ENCODE assay signal across 18 mouse cellular contexts in genomic region chr2:108148221-108148620, GRCm38 (mm10).
DNase-seq lines count a peak whose midpoint lies in the region; ATAC-seq and TF ChIP-seq lines count a peak whose summit lies in the region.
"Had no signal": no experiment of that assay in that cellular context is flagged by ENCODE, and none has a peak within 500 bp of the region (broad histone marks: within the 10 kb centered on the region; RNA-seq: fewer than 3 reads in every experiment).

No protein-coding gene starts in this region.

- TF ChIP-seq CTCF in liver, postnatal 0 days (IDR thresholded peaks at IDR 0.05; ENCODE audit: low read depth) = no peak

- no peaks in the 10 kb centered on the region for H3K9me3 ChIP-seq in forebrain, embryonic 15.5 days
- no peaks in the 10 kb centered on the region for H3K9me3 ChIP-seq in forebrain, embryonic 12.5 days
- H3K9me3 ChIP-seq in liver, embryonic 11.5 days (ENCODE audit: control insufficient read depth, low read length) = no peaks in the 10 kb centered on the region
- no peaks in the 10 kb centered on the region for H3K9me3 ChIP-seq in liver, postnatal 0 days (ENCODE audit: low read length)
- no peaks in the 10 kb centered on the region for H3K9me3 ChIP-seq in embryonic facial prominence, embryonic 14.5 days (ENCODE audit: control insufficient read depth, low read length)
- H3K9me3 ChIP-seq: embryonic facial prominence, embryonic 12.5 days; heart, embryonic 15.5 days; midbrain, embryonic 12.5 days; neural tube, embryonic 12.5 days had no signal

- no peaks in the 10 kb centered on the region; the same call in 1 of the 2 replicates for H3K4me1 ChIP-seq in forebrain, embryonic 15.5 days
- no peaks in the 10 kb centered on the region for H3K4me1 ChIP-seq in forebrain, embryonic 12.5 days
- H3K4me1 ChIP-seq in liver, embryonic 11.5 days (replicated peaks; ENCODE audit: control insufficient read depth, insufficient read depth, low read length) = no peaks in the 10 kb centered on the region
- H3K4me1 ChIP-seq in liver, postnatal 0 days (ENCODE audit: insufficient read depth) = no peaks in the 10 kb centered on the region
- H3K4me1 ChIP-seq in embryonic facial prominence, embryonic 14.5 days (ENCODE audit: control insufficient read depth, insufficient read depth, low read length) = peaks cover 4% of the 10 kb centered on the region; the same call in 1 of the 2 replicates
- H3K4me1 ChIP-seq: embryonic facial prominence, embryonic 12.5 days; heart, embryonic 15.5 days; midbrain, embryonic 12.5 days; neural tube, embryonic 12.5 days had no signal

- no peak overlapping the region for H3K27ac ChIP-seq in forebrain, embryonic 15.5 days (replicated peaks)
- H3K27ac ChIP-seq in forebrain, embryonic 12.5 days = no peak overlapping the region
- no peak overlapping the region for H3K27ac ChIP-seq in liver, embryonic 11.5 days (ENCODE audit: low read depth, low read length)
- no peak overlapping the region for H3K27ac ChIP-seq in liver, postnatal 0 days (ENCODE audit: low read depth)
- H3K27ac ChIP-seq in embryonic facial prominence, embryonic 14.5 days (replicated peaks; ENCODE audit: low read depth, low read length) = no peak overlapping the region
- H3K27ac ChIP-seq: embryonic facial prominence, embryonic 12.5 days; heart, embryonic 15.5 days; midbrain, embryonic 12.5 days; neural tube, embryonic 12.5 days had no signal

- H3K4me2 ChIP-seq in forebrain, embryonic 15.5 days (replicated peaks) = no peak overlapping the region
- H3K4me2 ChIP-seq in forebrain, embryonic 12.5 days = no peak overlapping the region
- no peak overlapping the region for H3K4me2 ChIP-seq in liver, embryonic 11.5 days
- no peak overlapping the region for H3K4me2 ChIP-seq in liver, postnatal 0 days (ENCODE audit: low read depth, low read length)
- no peak overlapping the region for H3K4me2 ChIP-seq in embryonic facial prominence, embryonic 14.5 days (ENCODE audit: low read depth, low read length)
- H3K4me2 ChIP-seq: embryonic facial prominence, embryonic 12.5 days; heart, embryonic 15.5 days; midbrain, embryonic 12.5 days; neural tube, embryonic 12.5 days had no signal

- H3K9ac ChIP-seq in forebrain, embryonic 15.5 days (replicated peaks) = no peak overlapping the region
- H3K9ac ChIP-seq in forebrain, embryonic 12.5 days = no peak overlapping the region
- no peak overlapping the region for H3K9ac ChIP-seq in liver, embryonic 11.5 days (ENCODE audit: low read depth, low read length)
- no peak overlapping the region for H3K9ac ChIP-seq in liver, postnatal 0 days (replicated peaks)
- H3K9ac ChIP-seq in embryonic facial prominence, embryonic 14.5 days (ENCODE audit: low read depth, low read length) = no peak overlapping the region
- H3K9ac ChIP-seq: embryonic facial prominence, embryonic 12.5 days; heart, embryonic 15.5 days; midbrain, embryonic 12.5 days; neural tube, embryonic 12.5 days had no signal

- WGBS in forebrain, embryonic 15.5 days = 66% methylated on average over 4 of the region's 4 CpGs
- WGBS in forebrain, embryonic 12.5 days = 84% methylated on average over 4 of the region's 4 CpGs
- 42% methylated on average over 4 of the region's 4 CpGs for WGBS in liver, embryonic 11.5 days
- 31% methylated on average over 4 of the region's 4 CpGs for WGBS in liver, postnatal 0 days (ENCODE audit: insufficient replicate concordance)
- WGBS in embryonic facial prominence, embryonic 14.5 days = 24% methylated on average over 4 of the region's 4 CpGs

- H3K4me3 ChIP-seq in forebrain, embryonic 15.5 days = no peak overlapping the region
- no peak overlapping the region for H3K4me3 ChIP-seq in forebrain, embryonic 12.5 days (replicated peaks)
- no peak overlapping the region for H3K4me3 ChIP-seq in liver, embryonic 11.5 days (ENCODE audit: low read depth, low read length)
- no peak overlapping the region for H3K4me3 ChIP-seq in liver, postnatal 0 days (ENCODE audit: low read depth, low read length)
- no peak overlapping the region for H3K4me3 ChIP-seq in embryonic facial prominence, embryonic 14.5 days (ENCODE audit: low read depth, low read length)
- H3K4me3 ChIP-seq: embryonic facial prominence, embryonic 12.5 days; heart, embryonic 15.5 days; midbrain, embryonic 12.5 days; neural tube, embryonic 12.5 days had no signal

- TF ChIP-seq EP300 in liver, postnatal 0 days (IDR thresholded peaks at IDR 0.05; ENCODE audit: low read depth) = no peak

- H3K27me3 ChIP-seq in forebrain, embryonic 15.5 days = no peaks in the 10 kb centered on the region
- H3K27me3 ChIP-seq in forebrain, embryonic 12.5 days = no peaks in the 10 kb centered on the region
- no peaks in the 10 kb centered on the region for H3K27me3 ChIP-seq in liver, embryonic 11.5 days (replicated peaks; ENCODE audit: control insufficient read depth, insufficient read depth, low read length)
- H3K27me3 ChIP-seq in liver, postnatal 0 days (ENCODE audit: insufficient read depth, low read length) = no peaks in the 10 kb centered on the region
- no peaks in the 10 kb centered on the region for H3K27me3 ChIP-seq in embryonic facial prominence, embryonic 14.5 days (replicated peaks; ENCODE audit: control insufficient read depth, insufficient read depth, low read length)
- H3K27me3 ChIP-seq: CH12.LX; embryonic facial prominence, embryonic 12.5 days; heart, embryonic 15.5 days; midbrain, embryonic 12.5 days; neural tube, embryonic 12.5 days had no signal

- DNase-seq in liver, embryonic 11.5 days (ENCODE audit: low spot score) = no peak
- no peak for DNase-seq in liver, postnatal 0 days
- DNase-seq in Muller cell, postnatal 12 days (ENCODE audit: inconsistent ontology term) = peak; percentile 49
- DNase-seq in embryonic facial prominence, embryonic 14.5 days (ENCODE audit: low spot score) = peak; percentile 51
- no peak for DNase-seq in right cerebral cortex, postnatal 36 days (ENCODE audit: low spot score in 2 of 2)
- DNase-seq: cerebellum, adult 8-10 months; gastrocnemius, postnatal 36 days; kidney, adult 9 months; kidney, postnatal 36 days; thymus, postnatal 4 days had no signal

- peak; percentile 63; the same call in 1 of the 2 replicates for ATAC-seq in forebrain, embryonic 15.5 days (replicated peaks)
- ATAC-seq in forebrain, embryonic 12.5 days (ENCODE audit: low FRiP score) = no peak
- ATAC-seq in liver, embryonic 11.5 days (replicated peaks; ENCODE audit: low FRiP score) = peak; percentile 36; the same call in 1 of the 2 replicates
- ATAC-seq in liver, postnatal 0 days = no peak
- ATAC-seq in embryonic facial prominence, embryonic 14.5 days (ENCODE audit: low read depth) = no peak
- ATAC-seq: inflammation-experienced regulatory T-cells, adult 6 months had no signal

- H3K36me3 ChIP-seq in forebrain, embryonic 15.5 days = no peaks in the 10 kb centered on the region
- no peaks in the 10 kb centered on the region for H3K36me3 ChIP-seq in forebrain, embryonic 12.5 days (replicated peaks)
- no peaks in the 10 kb centered on the region for H3K36me3 ChIP-seq in liver, embryonic 11.5 days (ENCODE audit: control insufficient read depth, insufficient read depth, low read length)
- H3K36me3 ChIP-seq in liver, postnatal 0 days (replicated peaks; ENCODE audit: insufficient read depth, low read length) = no peaks in the 10 kb centered on the region
- H3K36me3 ChIP-seq in embryonic facial prominence, embryonic 14.5 days (ENCODE audit: control insufficient read depth, insufficient read depth, low read length) = no peaks in the 10 kb centered on the region
- H3K36me3 ChIP-seq: embryonic facial prominence, embryonic 12.5 days; heart, embryonic 15.5 days; midbrain, embryonic 12.5 days; neural tube, embryonic 12.5 days had no signal

Comparison
In these comparisons a context has a peak if more than half of its experiments do, and no peak if none do; other contexts are left out.
1. ATAC-seq: peak in forebrain, embryonic 15.5 days (single experiment) and liver, embryonic 11.5 days (single experiment); none in forebrain, embryonic 12.5 days (single experiment), liver, postnatal 0 days (single experiment) and embryonic facial prominence, embryonic 14.5 days (single experiment).
2. DNase-seq: peak in Muller cell, postnatal 12 days (single experiment) and embryonic facial prominence, embryonic 14.5 days (single experiment); none in liver, embryonic 11.5 days (single experiment), liver, postnatal 0 days (single experiment) and right cerebral cortex, postnatal 36 days (0 of 2).